Mouse (Mus musculus): ENCODE measurements around the gene Tardbp. TPM values are rescaled to one million over a fixed set of nuclear protein-coding genes. Genes with fewer than 3 reads are reported as not detected.
A peak's percentile ranks its signal among the peaks of the same experiment; 100 is the strongest.

Gene Tardbp
- polyA plus RNA-seq, 1 experiment, result 276 TPM

DNA sequence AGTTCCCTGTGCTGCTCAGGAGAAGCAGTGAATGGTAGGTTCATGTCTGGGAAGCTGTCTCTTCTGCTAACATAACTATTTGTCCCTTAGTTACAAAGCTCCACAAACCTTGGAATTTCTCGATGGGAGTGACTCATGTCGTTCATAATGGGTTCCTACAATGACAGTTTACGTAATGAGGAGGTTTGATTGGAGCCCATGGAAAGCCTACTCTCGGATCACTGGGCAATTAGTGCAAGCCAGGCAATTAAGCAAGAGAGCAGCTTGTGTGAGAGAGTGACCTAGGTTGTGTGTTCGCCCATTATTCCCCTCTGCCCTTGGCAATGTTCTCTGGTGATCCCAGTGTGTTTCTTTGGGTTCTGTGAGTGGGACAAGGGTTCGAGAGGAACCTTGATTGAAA is 30.9 kb downstream of the Tardbp start:
- Histone ChIP-seq H3K27ac (ENCODE audit: insufficient read depth, low read length) (no peak overlapping the region), H3K4me1 (ENCODE audit: control insufficient read depth, insufficient read depth, low read length) (peaks cover 17% of the 10 kb centered on the region), H3K4me3 (replicated peaks; ENCODE audit: insufficient read depth, low read depth, low read length) (no peak overlapping the region), H3K27me3 (ENCODE audit: control insufficient read depth, insufficient read depth, low read length) (no peaks in the 10 kb centered on the region)
- no peak for DNase-seq
- WGBS, result 85% methylated on average over 6 of the region's 6 CpGs
- TF ChIP-seq CTCF (IDR thresholded peaks at IDR 0.05; ENCODE audit: borderline replicate concordance, insufficient read depth, low read depth, low read length), result no peak
- TF ChIP-seq POLR2A (IDR thresholded peaks at IDR 0.05; ENCODE audit: borderline replicate concordance, insufficient read depth, low read length), result no peak

DNA sequence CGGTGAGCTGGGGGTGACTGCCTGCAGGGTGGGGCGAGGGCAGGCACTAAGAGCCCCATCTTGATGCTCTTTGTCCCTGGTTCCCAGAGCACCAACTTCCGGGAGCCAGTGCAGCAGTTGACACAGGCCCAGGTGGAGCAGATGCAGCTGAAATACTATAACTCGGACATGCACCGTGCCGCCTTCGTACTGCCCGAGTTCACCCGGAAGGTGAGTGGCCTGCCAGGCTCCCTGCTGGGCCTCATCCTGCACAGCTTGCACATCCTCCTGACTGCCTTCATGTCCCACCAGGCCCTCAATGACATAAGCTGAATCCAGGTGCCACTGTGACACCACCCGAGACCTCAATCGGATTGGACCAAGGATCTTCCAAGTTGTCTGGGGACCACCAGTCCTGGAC is 32.8 kb downstream of the Tardbp start:
- no peak for TF ChIP-seq CTCF (IDR thresholded peaks at IDR 0.05; ENCODE audit: borderline replicate concordance, insufficient read depth, low read depth, low read length)
- no peak for TF ChIP-seq POLR2A (IDR thresholded peaks at IDR 0.05; ENCODE audit: borderline replicate concordance, insufficient read depth, low read length)
- DNase-seq, result peak; percentile 47 to 57
- whole genome bisulfite sequencing, result 32% methylated on average over 11 of the region's 11 CpGs
- Histone ChIP-seq H3K27me3 (ENCODE audit: control insufficient read depth, insufficient read depth, low read length) (no peaks in the 10 kb centered on the region), H3K4me1 (ENCODE audit: control insufficient read depth, insufficient read depth, low read length) (peaks cover 20% of the 10 kb centered on the region), H3K4me3 (replicated peaks; ENCODE audit: insufficient read depth, low read depth, low read length) (no peak overlapping the region), H3K27ac (ENCODE audit: insufficient read depth, low read length) (no peak overlapping the region)

DNA sequence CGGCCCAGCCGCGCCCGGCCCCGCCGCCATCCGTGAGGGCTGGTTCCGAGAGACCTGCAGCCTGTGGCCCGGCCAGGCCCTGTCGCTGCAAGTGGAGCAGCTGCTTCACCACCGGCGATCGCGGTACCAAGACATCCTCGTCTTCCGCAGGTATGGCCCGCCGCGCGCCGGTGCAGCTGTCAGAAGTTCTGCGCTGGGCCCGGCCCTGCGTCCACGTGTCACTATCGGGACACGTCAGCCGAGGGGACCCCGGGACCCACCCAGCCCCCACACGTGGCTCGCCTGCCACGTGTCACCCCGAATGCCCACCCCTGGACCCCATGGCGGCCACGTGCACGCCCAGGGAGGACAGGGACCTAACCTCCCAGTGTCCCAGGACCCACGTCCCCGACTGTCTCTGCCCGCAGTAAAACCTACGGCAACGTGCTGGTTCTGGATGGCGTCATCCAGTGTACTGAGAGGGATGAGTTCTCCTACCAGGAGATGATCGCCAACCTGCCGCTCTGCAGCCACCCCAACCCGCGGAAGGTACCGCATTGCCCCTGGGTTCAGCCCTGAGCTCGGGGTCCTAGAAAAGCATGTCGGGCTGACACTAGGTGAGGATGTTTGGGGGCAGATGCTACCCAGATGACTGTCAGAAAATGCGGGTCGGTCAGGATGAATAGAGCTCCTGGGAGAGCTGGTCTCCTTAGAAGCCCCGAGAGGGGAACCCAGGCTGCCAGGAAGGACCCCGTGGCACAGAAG is 35.0 kb downstream of the Tardbp start:
- Histone ChIP-seq H3K4me1 (ENCODE audit: control insufficient read depth, insufficient read depth, low read length) (peaks cover 20% of the 10 kb centered on the region), H3K4me3 (replicated peaks; ENCODE audit: insufficient read depth, low read depth, low read length) (peak overlapping the region; percentile 83), H3K27ac (ENCODE audit: insufficient read depth, low read length) (0 out of 2 replicates have a peak overlapping the region, but pooled peaks have one; percentile 4), H3K27me3 (ENCODE audit: control insufficient read depth, insufficient read depth, low read length) (no peaks in the 10 kb centered on the region)
- TF ChIP-seq POLR2A (IDR thresholded peaks at IDR 0.05; ENCODE audit: borderline replicate concordance, insufficient read depth, low read length) (no peak), CTCF (IDR thresholded peaks at IDR 0.05; ENCODE audit: borderline replicate concordance, insufficient read depth, low read depth, low read length) (no peak)
- WGBS, result under 1% methylated on average over 53 of the region's 53 CpGs
- no peak for DNase-seq

DNA sequence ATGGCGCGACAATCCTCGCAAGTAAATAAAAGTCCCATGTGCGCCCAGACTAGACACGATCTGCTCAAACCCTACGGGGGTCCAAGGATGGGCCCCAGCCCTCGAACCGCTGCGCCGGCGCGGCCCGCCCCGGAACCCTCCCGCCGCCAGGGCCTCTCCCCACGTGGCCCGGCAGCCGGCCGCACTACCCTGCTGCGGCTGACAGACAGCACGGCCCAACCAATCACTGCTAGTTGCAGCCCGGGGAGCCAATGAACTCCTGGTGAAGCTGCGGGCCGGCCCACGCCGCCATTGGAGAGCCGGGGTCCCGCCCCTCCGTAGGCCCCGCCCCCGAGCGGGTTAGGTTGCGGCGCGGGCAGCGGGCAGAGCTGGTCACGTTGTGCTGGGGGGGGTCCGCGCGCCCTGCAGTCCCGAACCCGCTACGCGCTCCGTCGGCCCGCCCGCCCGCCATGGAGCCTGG is 35.6 kb downstream of the Tardbp start, which contains the start of gene Srm:
TSS of gene Srm (plus strand) at position 333 of the 460 bp plus-strand sequence.
- Histone ChIP-seq H3K27me3 (ENCODE audit: control insufficient read depth, insufficient read depth, low read length) (no peaks in the 10 kb centered on the region), H3K4me3 (replicated peaks; ENCODE audit: insufficient read depth, low read depth, low read length) (peak within 1 kb of the TSS; percentile 99), H3K27ac (ENCODE audit: insufficient read depth, low read length) (peak within 1 kb of the TSS; percentile 75), H3K4me1 (ENCODE audit: control insufficient read depth, insufficient read depth, low read length) (peaks cover 20% of the 10 kb centered on the region)
- under 1% methylated on average over 46 of the region's 50 CpGs for WGBS
- peak; percentile 96 to 99 for DNase-seq
- TF ChIP-seq CTCF (IDR thresholded peaks at IDR 0.05; ENCODE audit: borderline replicate concordance, insufficient read depth, low read depth, low read length), result no peak
- TF ChIP-seq POLR2A (IDR thresholded peaks at IDR 0.05; ENCODE audit: borderline replicate concordance, insufficient read depth, low read length), result peak; percentile 20; the same call in 1 of the 2 replicates

DNA sequence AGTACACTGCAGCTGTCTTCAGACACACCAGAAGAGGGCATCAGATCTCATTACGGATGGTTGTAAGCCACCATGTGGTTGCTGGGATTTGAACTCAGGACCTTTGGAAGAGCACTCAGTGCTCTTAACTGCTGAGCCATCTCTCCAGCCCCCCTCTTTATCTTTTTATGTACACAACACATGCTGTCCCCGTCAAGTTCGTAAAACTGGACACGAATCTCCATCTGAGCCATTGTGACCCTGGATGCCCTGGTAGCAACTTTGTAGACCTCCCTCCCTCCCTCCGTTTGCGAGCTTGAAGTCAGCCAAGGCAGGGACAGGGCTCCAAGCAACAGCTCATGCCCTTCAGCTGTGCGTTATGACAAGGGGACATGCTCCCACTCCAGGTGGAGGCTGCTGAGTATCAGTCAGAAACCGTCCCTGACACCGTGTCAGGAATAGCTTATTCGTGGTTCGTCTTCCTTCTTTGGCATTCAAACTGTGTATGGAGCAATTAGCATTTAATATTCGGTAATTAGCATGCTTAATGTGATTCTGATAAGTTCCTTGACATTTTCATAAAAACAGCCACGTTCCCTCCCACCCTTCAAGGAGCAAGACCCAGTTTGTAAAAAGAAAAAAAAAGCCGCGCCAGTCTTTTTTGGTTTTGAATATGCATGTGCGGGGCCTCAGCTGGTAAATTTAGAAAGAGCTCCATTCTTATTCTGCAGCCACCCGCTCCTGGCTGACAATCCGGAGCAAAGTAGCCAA is 36.2 kb downstream of the Tardbp start:
- Histone ChIP-seq H3K27me3 (ENCODE audit: control insufficient read depth, insufficient read depth, low read length) (no peaks in the 10 kb centered on the region), H3K4me3 (replicated peaks; ENCODE audit: insufficient read depth, low read depth, low read length) (peak overlapping the region; percentile 99), H3K27ac (ENCODE audit: insufficient read depth, low read length) (peak overlapping the region; percentile 75), H3K4me1 (ENCODE audit: control insufficient read depth, insufficient read depth, low read length) (peaks cover 20% of the 10 kb centered on the region)
- WGBS, result 5% methylated on average over 18 of the region's 18 CpGs
- DNase-seq, result peak; percentile 32 to 42
- TF ChIP-seq POLR2A (IDR thresholded peaks at IDR 0.05; ENCODE audit: borderline replicate concordance, insufficient read depth, low read length), result no peak
- no peak for TF ChIP-seq CTCF (IDR thresholded peaks at IDR 0.05; ENCODE audit: borderline replicate concordance, insufficient read depth, low read depth, low read length)

DNA sequence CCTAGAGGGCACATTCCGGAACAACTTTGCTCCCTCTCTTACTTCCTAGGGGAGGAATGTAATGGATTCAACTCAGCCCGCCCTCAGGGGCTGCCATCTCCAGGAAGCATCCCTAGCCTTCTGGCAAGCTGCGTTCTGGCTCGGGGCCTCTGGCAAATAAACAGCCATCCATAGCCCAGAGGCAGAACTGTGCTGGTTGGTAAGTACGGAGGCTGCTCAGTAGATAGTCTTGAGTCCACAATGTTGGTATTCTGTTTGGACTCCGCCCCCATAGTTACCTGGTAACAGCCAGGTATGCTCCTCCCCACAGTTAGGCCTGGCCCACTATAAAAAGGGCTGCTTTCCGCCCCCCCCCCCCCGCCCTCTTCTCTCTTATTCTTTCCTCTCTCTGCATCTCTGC is 37.3 kb downstream of the Tardbp start:
- Histone ChIP-seq H3K27me3 (ENCODE audit: control insufficient read depth, insufficient read depth, low read length) (no peaks in the 10 kb centered on the region), H3K4me1 (ENCODE audit: control insufficient read depth, insufficient read depth, low read length) (peaks cover 20% of the 10 kb centered on the region), H3K4me3 (replicated peaks; ENCODE audit: insufficient read depth, low read depth, low read length) (no peak overlapping the region), H3K27ac (ENCODE audit: insufficient read depth, low read length) (no peak overlapping the region)
- peak in 1 of 2 experiments; percentile 39 for DNase-seq
- TF ChIP-seq CTCF (IDR thresholded peaks at IDR 0.05; ENCODE audit: borderline replicate concordance, insufficient read depth, low read depth, low read length) (no peak), POLR2A (IDR thresholded peaks at IDR 0.05; ENCODE audit: borderline replicate concordance, insufficient read depth, low read length) (no peak)
- WGBS, result 36% methylated on average over 7 of the region's 8 CpGs

DNA sequence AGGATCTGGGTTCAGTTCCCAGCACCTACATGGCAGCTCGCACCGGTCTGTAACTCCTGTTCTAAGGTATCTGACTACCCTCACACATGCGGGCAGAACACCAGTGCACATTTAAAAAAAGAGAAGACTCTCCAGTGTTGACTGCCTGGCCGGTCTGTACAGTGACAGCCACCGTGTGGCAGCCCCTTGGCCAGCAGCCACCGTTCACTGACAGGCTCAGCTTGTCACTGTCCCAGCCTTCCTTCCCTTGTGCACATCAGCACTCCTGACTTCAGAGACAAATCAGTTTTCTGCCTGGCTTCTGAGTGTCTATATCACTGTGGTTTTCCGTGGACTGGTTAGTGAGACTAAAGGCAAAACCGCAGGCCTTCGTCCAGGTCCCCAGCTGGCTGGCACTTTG is 38.0 kb downstream of the Tardbp start:
- 55% methylated on average over 9 of the region's 9 CpGs for WGBS
- peaks cover 15% of the 10 kb centered on the region for H3K4me1 ChIP-seq (ENCODE audit: control insufficient read depth, insufficient read depth, low read length)
- no peak overlapping the region for H3K4me3 ChIP-seq (replicated peaks; ENCODE audit: insufficient read depth, low read depth, low read length)
- H3K27ac ChIP-seq (ENCODE audit: insufficient read depth, low read length), result no peak overlapping the region
- no peaks in the 10 kb centered on the region for H3K27me3 ChIP-seq (ENCODE audit: control insufficient read depth, insufficient read depth, low read length)
- no peak for TF ChIP-seq POLR2A (IDR thresholded peaks at IDR 0.05; ENCODE audit: borderline replicate concordance, insufficient read depth, low read length)
- TF ChIP-seq CTCF (IDR thresholded peaks at IDR 0.05; ENCODE audit: borderline replicate concordance, insufficient read depth, low read depth, low read length), result no peak
- no peak for DNase-seq

All from cerebellum, adult 2 months (tissue).